Mouse (Mus musculus): Measurements from ENCODE around the gene Tsga10ip.
"Not testable (repeated sequence)": the region's sequence is repeated elsewhere in the genome, so short reads cannot be mapped to it uniquely, and the experiment has no call there.

Tsga10ip gene

GRCm38 (mm10) chr19:5389647-5390046, 12.7 kb downstream of the Tsga10ip start:
- no peak for DNase-seq (ENCODE audit: low spot score)

- peak; percentile 78 for DNase-seq (ENCODE audit: low spot score)
Observed at GRCm38 (mm10) chr19:5388588-5389242, 13.6 kb downstream of the Tsga10ip start, which contains the start of gene Sart1. TSS of gene Sart1 (minus strand) at chr19:5388703.

GRCm38 (mm10) chr19:5388011-5388441, 14.3 kb downstream of the Tsga10ip start:
- DNase-seq (ENCODE audit: low spot score) = no peak

- DNase-seq (ENCODE audit: low spot score) = no peak
Observed at GRCm38 (mm10) chr19:5384715-5385114, 17.6 kb downstream of the Tsga10ip start.

GRCm38 (mm10) chr19:5383326-5383725, 19.0 kb downstream of the Tsga10ip start:
- no peak for DNase-seq (ENCODE audit: low spot score)

- no peak for DNase-seq (ENCODE audit: low spot score)
Observed at GRCm38 (mm10) chr19:5377446-5377845, 24.9 kb downstream of the Tsga10ip start.

- DNase-seq (ENCODE audit: low spot score) = no peak
Observed at GRCm38 (mm10) chr19:5374748-5375147, 27.6 kb downstream of the Tsga10ip start.

- no peak for DNase-seq (ENCODE audit: low spot score)
Observed at GRCm38 (mm10) chr19:5374177-5374576, 28.1 kb downstream of the Tsga10ip start.

GRCm38 (mm10) chr19:5372724-5373123, 29.6 kb downstream of the Tsga10ip start:
- no peak for DNase-seq (ENCODE audit: low spot score)

- DNase-seq (ENCODE audit: low spot score) = no peak
Observed at GRCm38 (mm10) chr19:5370932-5371331, 31.4 kb downstream of the Tsga10ip start.

- no peak for DNase-seq (ENCODE audit: low spot score)
Observed at GRCm38 (mm10) chr19:5367455-5367854, 34.9 kb downstream of the Tsga10ip start.

GRCm38 (mm10) chr19:5367053-5367359, 35.3 kb downstream of the Tsga10ip start, which contains the start of gene Banf1:
TSS of gene Banf1 (minus strand) at chr19:5367168.
- no peak for DNase-seq (ENCODE audit: low spot score)

- DNase-seq (ENCODE audit: low spot score) = peak; percentile 79
Observed at GRCm38 (mm10) chr19:5366175-5367052, 35.9 kb downstream of the Tsga10ip start, which contains the start of gene Eif1ad. TSS of gene Eif1ad (plus strand) at chr19:5366741.

- DNase-seq (ENCODE audit: low spot score) = no peak
Observed at GRCm38 (mm10) chr19:5365751-5366150, 36.6 kb downstream of the Tsga10ip start.

- no peak for DNase-seq (ENCODE audit: low spot score)
Observed at GRCm38 (mm10) chr19:5364124-5364523, 38.2 kb downstream of the Tsga10ip start.

- DNase-seq (ENCODE audit: low spot score) = no peak
Observed at GRCm38 (mm10) chr19:5362186-5362585, 40.1 kb downstream of the Tsga10ip start.

- no peak for DNase-seq (ENCODE audit: low spot score)
Observed at GRCm38 (mm10) chr19:5356080-5356479, 46.2 kb downstream of the Tsga10ip start.

GRCm38 (mm10) chr19:5353609-5354008, 48.7 kb downstream of the Tsga10ip start:
- DNase-seq (ENCODE audit: low spot score) = no peak

GRCm38 (mm10) chr19:5349502-5349873, 52.8 kb downstream of the Tsga10ip start, which contains the start of gene Cst6:
TSS of gene Cst6 (minus strand) at chr19:5349574.
- DNase-seq (ENCODE audit: low spot score) = not testable (repeated sequence)

- DNase-seq (ENCODE audit: low spot score) = no peak
Observed at GRCm38 (mm10) chr19:5348526-5349501, 53.5 kb downstream of the Tsga10ip start.

GRCm38 (mm10) chr19:5348064-5348463, 54.3 kb downstream of the Tsga10ip start:
- no peak for DNase-seq (ENCODE audit: low spot score)

Measured in urinary bladder, postnatal 10 days (tissue).